Mouse (Mus musculus) hindbrain, postnatal 0 days (tissue): ENCODE results near the gene Tgm6. TPM values are rescaled to one million over a fixed set of nuclear protein-coding genes. Genes with fewer than 3 reads are reported as not detected.

Source experiments
- ATAC-seq: fragments of 200-750 bp; cut with Nextera tagmentation; 2 replicates; pipeline ENCODE4 v1.8.0; 2017; ENCODE audit warnings: mild to moderate bottlenecking, moderate TSS enrichment, moderate library complexity
- DNase-seq: peaks from one replicate; pipeline ENCODE4 v3.0.0-alpha.2; 2015; ENCODE audit warnings: low spot score
- H3K27ac ChIP-seq: fragments of 300-500 bp; sonication (generic); 2 replicates; pipeline ENCODE4 v1.5.1; 2014; ENCODE audit warnings: mild to moderate bottlenecking
- H3K27me3 ChIP-seq: fragments of 300-500 bp; sonication (generic); 2 replicates; pipeline ENCODE4 v1.6.1; 2014; ENCODE audit warnings: low read length, mixed read lengths; ENCODE audit not compliant: insufficient read depth
- H3K36me3 ChIP-seq: fragments of 300-500 bp; sonication (generic); 2 replicates; pipeline ENCODE4 v1.6.1; 2014; ENCODE audit warnings: low read length, mixed read lengths; ENCODE audit not compliant: insufficient read depth
- H3K4me1 ChIP-seq: fragments of 300-500 bp; sonication (generic); 2 replicates; pipeline ENCODE4 v1.6.1; 2014; ENCODE audit warnings: antibody characterized with exemption, low read length, mixed read lengths; ENCODE audit not compliant: insufficient read depth
- H3K4me2 ChIP-seq: fragments of 300-500 bp; sonication (generic); 2 replicates; pipeline ENCODE4 v1.6.1; 2014; ENCODE audit warnings: low read depth, mild to moderate bottlenecking, low read length, moderate library complexity, mixed read lengths
- H3K4me3 ChIP-seq: fragments of 300-500 bp; sonication (generic); 2 replicates; pipeline ENCODE4 v1.5.1; 2014; ENCODE audit warnings: low read length
- H3K9ac ChIP-seq: fragments of 300-500 bp; sonication (generic); replicated peaks from 2 replicates; pipeline ENCODE4 v1.6.1; 2014; ENCODE audit warnings: mild to moderate bottlenecking, low read length, moderate library complexity, mixed read lengths
- H3K9me3 ChIP-seq: fragments of 300-500 bp; sonication (generic); 2 replicates; pipeline ENCODE4 v1.6.1; 2016; ENCODE audit warnings: low read length, mixed read lengths
- CTCF ChIP-seq: IDR thresholded peaks from 2 replicates; pipeline ENCODE4 v1.5.1; 2016; ENCODE audit warnings: antibody characterized with exemption, control low read depth, low read depth
- WGBS: fragments of 180-500 bp; shearing (Covaris S2); extraction: QIAGEN DNeasy Blood & Tissue Kit; methylation state at CpG from one replicate; pipeline ENCODE4 v1.1.7; 2014; 5-methylcytosine and 5-hydroxymethylcytosine counted together
- polyA plus RNA-seq: library from polyadenylated mRNA; unstranded; fragments of >200 nt; fragmentation: Nextera tagmentation; extraction: Ambion mirVana; gene quantifications from 2 replicates; pipeline ENCODE4 v1.2.1, GENCODE M21; 2015
- total RNA-seq: library from RNA; depleted of rRNA; stranded (reverse); fragments of >200 nt; gene quantifications from 2 replicates; pipeline ENCODE4 v1.2.3, GENCODE M21; 2014; rRNA removed

The Tgm6 gene
- total and polyA plus RNA-seq, 2 experiments from 2014 or later: 0.14 to 0.16 TPM

DNA sequence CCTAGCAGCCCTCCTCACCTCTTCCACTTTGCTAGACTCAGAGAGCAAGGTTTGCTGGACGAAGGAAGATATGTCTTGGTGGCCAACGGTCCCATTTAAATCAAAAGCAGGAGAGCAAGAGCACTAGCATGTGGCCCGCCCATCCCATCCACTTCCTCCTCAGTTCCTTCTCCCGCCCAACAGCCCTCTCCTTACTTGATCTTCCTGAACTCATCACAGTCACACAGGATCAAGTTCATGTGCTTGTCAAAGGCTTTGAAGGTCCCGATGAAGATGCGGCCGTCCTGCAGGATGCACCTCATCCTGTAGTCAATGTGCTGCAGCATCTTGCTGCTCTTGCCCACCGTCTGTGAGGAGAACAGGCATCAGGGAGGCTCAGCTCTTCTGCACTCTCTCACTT is 64.6 kb downstream of the Tgm6 start:
- Histone ChIP-seq H3K9me3 (no peaks in the 10 kb centered on the region), H3K9ac (peak overlapping the region; percentile 100; the same call in 1 of the 2 replicates), H3K4me3 (0 out of 2 replicates have a peak overlapping the region, but pooled peaks have one; percentile 99), H3K36me3 (peaks cover 37% of the 10 kb centered on the region), H3K4me2 (peak overlapping the region; percentile 91), H3K4me1 (peaks cover 13% of the 10 kb centered on the region; the same call in 1 of the 2 replicates), H3K27ac (no peak overlapping the region), H3K27me3 (no peaks in the 10 kb centered on the region)
- no peak for DNase-seq
- TF ChIP-seq CTCF: no peak
- 74% methylated on average over 8 of the region's 8 CpGs for WGBS
- no peak for ATAC-seq

DNA sequence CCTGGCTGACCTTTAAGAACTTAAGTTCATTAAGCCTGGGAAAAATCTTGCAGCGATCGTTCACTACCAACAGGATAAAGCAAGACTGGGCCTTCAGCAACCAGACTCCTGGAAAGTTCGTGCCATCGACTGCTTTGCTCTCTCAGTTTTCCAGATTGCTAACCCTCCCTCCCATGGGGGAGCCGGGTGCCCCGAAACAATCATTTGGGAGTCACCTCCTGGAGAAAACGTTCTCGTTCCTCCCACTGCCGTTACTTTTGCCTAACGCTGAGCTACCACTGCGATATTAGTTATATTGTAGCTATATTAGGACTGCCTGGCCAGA is 66.1 kb downstream of the Tgm6 start:
- peaks cover 13% of the 10 kb centered on the region; the same call in 1 of the 2 replicates for H3K4me1 ChIP-seq
- TF ChIP-seq CTCF: no peak
- no peaks in the 10 kb centered on the region for H3K9me3 ChIP-seq
- peaks cover 23% of the 10 kb centered on the region for H3K36me3 ChIP-seq
- peak overlapping the region; percentile 91 for H3K4me2 ChIP-seq
- ATAC-seq: no peak
- peak overlapping the region; percentile 97 for H3K27ac ChIP-seq
- H3K9ac ChIP-seq: peak overlapping the region; percentile 100
- peak overlapping the region; percentile 99 for H3K4me3 ChIP-seq
- no peaks in the 10 kb centered on the region for H3K27me3 ChIP-seq
- under 1% methylated on average over 11 of the region's 11 CpGs for WGBS
- DNase-seq: no peak

DNA sequence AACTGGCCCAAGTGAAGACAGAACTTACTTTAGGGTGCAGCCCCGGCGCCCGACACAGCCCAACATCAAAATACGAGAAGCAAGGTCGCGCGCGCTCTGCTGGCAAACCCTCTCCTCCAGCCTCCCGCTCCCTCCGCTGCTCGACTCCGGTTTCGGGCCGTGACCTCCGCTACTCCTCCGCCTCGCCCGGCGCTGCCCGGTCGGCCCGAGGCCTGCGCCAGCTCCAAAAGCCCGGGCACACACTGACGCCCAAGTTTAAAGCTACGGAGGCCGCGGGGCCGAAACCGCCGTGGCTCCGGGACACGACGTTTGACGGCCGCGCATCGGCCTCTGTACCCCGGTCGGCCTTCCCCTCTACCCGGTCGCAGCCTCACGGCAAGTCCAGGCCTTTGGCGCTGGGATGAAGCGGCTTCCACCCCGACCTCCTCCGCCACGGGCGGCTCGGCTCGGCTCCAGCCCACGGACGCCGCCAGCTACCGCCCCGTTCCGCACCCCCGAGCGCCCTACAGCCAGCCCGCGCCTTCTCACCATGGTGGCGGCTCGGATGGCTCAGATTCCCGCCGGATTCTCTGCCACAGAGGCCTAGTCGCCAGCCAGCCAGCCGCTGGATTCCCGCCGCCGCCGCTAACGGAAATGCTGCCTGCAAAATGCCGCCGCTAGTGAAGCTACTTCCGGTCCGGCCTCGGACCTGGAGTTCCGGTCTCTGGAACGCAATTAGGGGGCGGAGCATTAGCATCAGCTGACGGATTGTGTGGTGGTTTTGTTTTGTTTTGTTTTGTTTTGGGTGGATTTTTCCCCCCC is 66.7 kb downstream of the Tgm6 start, which contains the start of gene Snrpb:
Gene Snrpb, minus strand, starts transcription at position 698 of the 801 bp plus-strand sequence.
- Histone ChIP-seq H3K9ac (peak within 1 kb of the TSS; percentile 100), H3K4me2 (peak within 1 kb of the TSS; percentile 91), H3K27ac (peak within 1 kb of the TSS; percentile 97), H3K9me3 (no peaks in the 10 kb centered on the region), H3K4me1 (peaks cover 13% of the 10 kb centered on the region; the same call in 1 of the 2 replicates), H3K36me3 (peaks cover 17% of the 10 kb centered on the region), H3K27me3 (no peaks in the 10 kb centered on the region), H3K4me3 (peak within 1 kb of the TSS; percentile 99)
- WGBS: under 1% methylated on average over 81 of the region's 81 CpGs
- peak; percentile 97 for DNase-seq
- no peak; the same call in none of the 2 replicates for TF ChIP-seq CTCF
- ATAC-seq: peak; percentile 95

- peak overlapping the region; percentile 99 for H3K4me3 ChIP-seq
- peak; percentile 22; the same call in 1 of the 2 replicates for TF ChIP-seq CTCF
- peak overlapping the region; percentile 91 for H3K4me2 ChIP-seq
- DNase-seq: no peak
- peak; percentile 84 for ATAC-seq
- 1% methylated on average over 15 of the region's 15 CpGs for WGBS
- peak overlapping the region; percentile 100 for H3K9ac ChIP-seq
- peaks cover 13% of the 10 kb centered on the region; the same call in 1 of the 2 replicates for H3K4me1 ChIP-seq
- peaks cover 10% of the 10 kb centered on the region; the same call in 1 of the 2 replicates for H3K36me3 ChIP-seq
- H3K9me3 ChIP-seq: no peaks in the 10 kb centered on the region
- peak overlapping the region; percentile 97 for H3K27ac ChIP-seq
- H3K27me3 ChIP-seq: no peaks in the 10 kb centered on the region
Measured at GRCm38 (mm10) chr2:130179507-130180019, 67.3 kb downstream of the Tgm6 start.

- TF ChIP-seq CTCF: no peak
- Histone ChIP-seq H3K36me3 (no peaks in the 10 kb centered on the region), H3K4me1 (no peaks in the 10 kb centered on the region), H3K27ac (no peak overlapping the region), H3K4me2 (no peak overlapping the region), H3K9ac (no peak overlapping the region), H3K9me3 (no peaks in the 10 kb centered on the region), H3K4me3 (no peak overlapping the region), H3K27me3 (no peaks in the 10 kb centered on the region)
- ATAC-seq: no peak
- no peak for DNase-seq
- 92% methylated on average over 12 of the region's 12 CpGs for WGBS
Measured at GRCm38 (mm10) chr2:130188391-130188790, 76.2 kb downstream of the Tgm6 start.

DNA sequence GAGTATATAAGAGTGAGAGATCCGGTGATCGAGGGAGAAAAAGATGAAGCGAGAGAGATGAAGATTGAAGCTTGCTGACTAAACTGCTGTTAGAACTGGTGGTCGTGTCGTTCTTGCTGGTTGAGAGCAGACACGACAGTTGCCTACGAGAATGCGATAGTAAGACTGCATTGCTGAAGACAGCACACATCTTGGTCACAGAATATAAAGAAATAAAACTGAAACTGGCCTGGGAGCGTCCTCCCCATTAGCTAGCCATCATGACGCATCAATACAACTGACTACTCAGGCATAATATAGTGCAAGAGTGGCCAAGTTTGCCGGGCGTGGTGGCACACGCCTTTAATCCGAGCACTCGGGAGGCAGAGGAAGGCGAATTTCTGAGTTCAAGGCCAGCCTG is 82.7 kb downstream of the Tgm6 start, which contains the start of gene Tmc2:
Gene Tmc2, plus strand, starts transcription at position 301 of the 400 bp plus-strand sequence.
- no peak within 1 kb of the TSS for H3K4me3 ChIP-seq
- no peak for TF ChIP-seq CTCF
- no peaks in the 10 kb centered on the region for H3K36me3 ChIP-seq

GRCm38 (mm10) chr2:130200961-130201360 is 88.7 kb downstream of the Tgm6 start:
- DNase-seq (no peak), ATAC-seq (no peak)
- no peaks in the 10 kb centered on the region for H3K36me3 ChIP-seq
- 45% methylated on average over 5 of the region's 5 CpGs for WGBS
- no peaks in the 10 kb centered on the region for H3K27me3 ChIP-seq
- H3K9ac ChIP-seq: no peak overlapping the region
- no peak overlapping the region for H3K4me2 ChIP-seq
- H3K27ac ChIP-seq: no peak overlapping the region
- no peak overlapping the region for H3K4me3 ChIP-seq
- no peak for TF ChIP-seq CTCF
- no peaks in the 10 kb centered on the region for H3K9me3 ChIP-seq
- no peaks in the 10 kb centered on the region for H3K4me1 ChIP-seq

More for the DNA sequence above, 82.7 kb downstream of the Tgm6 start, which contains the start of gene Tmc2:
- ATAC-seq (no peak), DNase-seq (no peak)
- Histone ChIP-seq H3K9me3 (no peaks in the 10 kb centered on the region), H3K27ac (no peak within 1 kb of the TSS), H3K9ac (no peak within 1 kb of the TSS), H3K4me2 (no peak within 1 kb of the TSS), H3K4me1 (no peaks in the 10 kb centered on the region), H3K27me3 (no peaks in the 10 kb centered on the region)
- whole genome bisulfite sequencing: 91% methylated on average over 16 of the region's 16 CpGs

Other genes with a start within 250 kb of the Tgm6 start
- not detected in 2 replicates for gene Tgm3, start 100.1 kb upstream of the Tgm6 start, total RNA-seq
- 0.08 TPM in 1 of 2 replicates, not detected in the other for gene Tgm3, start 100.1 kb upstream of the Tgm6 start, polyA plus RNA-seq
- 306 and 339 TPM in 2 replicates for gene Snrpb, start 67.0 kb downstream of the Tgm6 start, total RNA-seq
- 300 and 302 TPM in 2 replicates for gene Snrpb, start 67.0 kb downstream of the Tgm6 start, polyA plus RNA-seq
- gene Tmc2, start 82.8 kb downstream of the Tgm6 start, total RNA-seq: not detected in 2 replicates
- not detected in 2 replicates for gene Tmc2, start 82.8 kb downstream of the Tgm6 start, polyA plus RNA-seq
- gene Nop56, start 162.0 kb downstream of the Tgm6 start, total RNA-seq: 109 and 118 TPM in 2 replicates
- 258 and 268 TPM in 2 replicates for gene Nop56, start 162.0 kb downstream of the Tgm6 start, polyA plus RNA-seq
- gene Idh3b, start 172.1 kb downstream of the Tgm6 start, total RNA-seq: 158 and 161 TPM in 2 replicates
- 215 TPM in 2 replicates for gene Idh3b, start 172.1 kb downstream of the Tgm6 start, polyA plus RNA-seq
- gene Ebf4, start 182.8 kb downstream of the Tgm6 start, total RNA-seq: 18.7 and 19.3 TPM in 2 replicates
- 5.4 TPM in 2 replicates for gene Ebf4, start 182.8 kb downstream of the Tgm6 start, polyA plus RNA-seq